Comparison of ENCODE assay signal across 27 mouse cellular contexts in the genomic region with DNA sequence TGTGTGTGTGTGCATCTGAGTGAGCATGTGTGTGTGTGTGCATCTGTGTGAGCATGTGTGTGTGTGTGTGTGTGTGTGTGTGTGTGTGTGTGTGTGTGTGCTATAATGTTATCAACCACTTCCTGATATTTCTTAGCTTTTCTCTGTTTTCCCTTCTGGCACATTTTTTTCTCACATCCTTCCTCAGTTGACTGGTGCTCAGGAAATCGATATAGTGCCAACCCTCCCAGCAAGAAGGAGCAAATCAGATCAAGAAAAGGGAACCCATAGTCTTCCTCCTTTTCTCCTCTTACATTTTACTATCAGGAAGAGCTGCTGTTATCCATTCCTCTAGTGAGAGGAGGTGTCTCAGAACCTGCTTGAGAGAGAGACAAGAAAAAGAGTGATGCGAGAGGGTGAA.
"Had no signal": no experiment of that assay in that cellular context is flagged by ENCODE, and none has a peak within 500 bp of the region (broad histone marks: within the 10 kb centered on the region; RNA-seq: fewer than 3 reads in every experiment).

No protein-coding gene starts in this region.

- H3K4me2 ChIP-seq: heart, embryonic 12.5 days; hindbrain, embryonic 13.5 days; intestine, embryonic 15.5 days; kidney, embryonic 15.5 days; limb, embryonic 12.5 days; liver, embryonic 11.5 days; liver, embryonic 13.5 days; liver, embryonic 15.5 days had no signal

- H3K4me3 ChIP-seq: gastrocnemius, adult 2 months; heart, embryonic 10.5 days; heart, embryonic 12.5 days; hindbrain, embryonic 13.5 days; intestine, embryonic 15.5 days; kidney, embryonic 15.5 days; left cerebral cortex, adult 2 months; limb, embryonic 10.5 days; limb, embryonic 12.5 days; liver, embryonic 13.5 days; liver, embryonic 15.5 days had no signal

- ATAC-seq: hindbrain, embryonic 16.5 days; inflammation-experienced regulatory T-cells, adult 6 months; intestine, embryonic 15.5 days; intestine, postnatal 0 days had no signal

- DNase-seq: gastrocnemius, adult 2 months; gastrocnemius, postnatal 10 days; gastrocnemius, postnatal 25 days; heart, adult 18-20 months; heart, postnatal 14 days; heart, postnatal 36 days; kidney, adult 18-20 months; kidney, adult 8-10 months; kidney, postnatal 14 days; kidney, postnatal 36 days; layer of hippocampus, adult 9-11 months; liver; liver, embryonic 13.5 days had no signal

- H3K27ac ChIP-seq: gastrocnemius, adult 2 months; heart, embryonic 10.5 days; hindbrain, embryonic 13.5 days; intestine, embryonic 15.5 days; kidney, embryonic 15.5 days; kidney, postnatal 0 days; left cerebral cortex, adult 2 months; limb, embryonic 10.5 days; limb, embryonic 12.5 days; liver, embryonic 13.5 days; liver, embryonic 15.5 days had no signal

- H3K36me3 ChIP-seq: heart, embryonic 10.5 days; heart, embryonic 12.5 days; hindbrain, embryonic 13.5 days; intestine, embryonic 15.5 days; kidney, embryonic 15.5 days; limb, embryonic 10.5 days; limb, embryonic 12.5 days; liver, embryonic 13.5 days; liver, embryonic 15.5 days had no signal

- H3K4me1 ChIP-seq: heart, embryonic 12.5 days; hindbrain, embryonic 13.5 days; intestine, embryonic 15.5 days; kidney, embryonic 15.5 days; limb, embryonic 10.5 days; limb, embryonic 12.5 days had no signal

- H3K9ac ChIP-seq: heart, embryonic 12.5 days; hindbrain, embryonic 13.5 days; intestine, embryonic 15.5 days; kidney, embryonic 15.5 days; limb, embryonic 12.5 days; liver, embryonic 13.5 days; liver, embryonic 15.5 days had no signal

- H3K9me3 ChIP-seq: heart, embryonic 10.5 days; heart, embryonic 12.5 days; hindbrain, embryonic 13.5 days; intestine, embryonic 15.5 days; kidney, embryonic 15.5 days; limb, embryonic 10.5 days; limb, embryonic 12.5 days; liver, embryonic 13.5 days; liver, embryonic 15.5 days had no signal

- H3K27me3 ChIP-seq: heart, embryonic 12.5 days; hindbrain, embryonic 13.5 days; intestine, embryonic 15.5 days; kidney, embryonic 15.5 days; limb, embryonic 12.5 days; liver, embryonic 13.5 days; liver, embryonic 15.5 days had no signal
